Mouse (Mus musculus): ENCODE data around the gene Inka2. TPM values are rescaled to one million over a fixed set of nuclear protein-coding genes. Genes with fewer than 3 reads are reported as not detected.
A peak's percentile ranks its signal among the peaks of the same experiment; 100 is the strongest.

Gene Inka2
- total RNA-seq (2012; rRNA removed) = 5.2 and 5.5 TPM in 2 replicates

DNA sequence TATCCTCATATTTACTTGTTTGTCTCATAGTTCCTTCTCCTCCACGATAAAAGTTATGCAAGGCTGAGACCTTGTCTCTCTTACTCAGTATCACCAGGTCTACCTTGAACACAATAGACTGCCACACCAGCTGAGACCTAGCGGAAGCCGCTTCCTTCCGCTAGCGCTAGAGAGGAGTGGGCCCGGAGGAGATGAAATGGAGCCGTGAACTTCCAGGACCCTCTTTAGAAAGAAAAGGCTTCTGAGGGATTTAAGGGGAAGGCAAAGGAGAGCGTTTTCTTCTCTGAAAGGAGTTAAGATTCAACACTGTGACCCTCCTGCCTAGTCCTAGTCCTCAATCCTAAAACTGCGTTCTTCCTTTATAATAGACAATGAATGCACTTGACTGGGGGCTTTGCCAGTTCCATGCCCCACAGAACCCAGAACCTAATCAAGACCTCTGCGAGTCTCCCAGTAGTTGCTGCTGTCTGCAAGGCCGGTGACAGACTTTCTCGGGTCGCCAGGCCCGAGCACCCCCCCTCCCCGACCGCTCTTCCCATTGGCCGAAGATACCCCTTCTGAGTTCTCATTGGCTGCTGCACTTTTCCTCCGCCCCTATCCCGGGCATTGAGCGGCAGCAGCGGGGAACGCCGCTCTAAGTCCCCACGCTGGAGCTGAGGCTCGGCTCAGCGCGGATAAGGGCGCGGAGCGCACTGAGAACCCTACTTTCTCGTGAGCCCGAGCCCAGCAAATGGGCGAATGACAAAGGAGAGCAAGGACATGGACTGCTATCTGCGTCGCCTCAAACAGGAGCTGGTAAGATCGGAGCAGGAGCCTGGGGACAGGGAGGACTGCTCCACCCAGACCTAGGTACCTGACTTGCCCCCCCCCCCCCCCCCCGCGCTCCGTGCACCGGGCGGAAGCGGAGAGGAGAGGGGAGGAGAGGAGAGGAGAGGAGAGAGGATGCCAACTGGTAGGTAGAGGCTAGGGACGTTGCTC lies at the start of gene Inka2:
TSS of gene Inka2 (plus strand) at position 569 of the 978 bp plus-strand sequence.
- Histone ChIP-seq H3K27ac (ENCODE audit: insufficient read depth, low read depth, low read length, poor library complexity, severe bottlenecking) (no peak within 1 kb of the TSS), H3K4me1 (ENCODE audit: control insufficient read depth in 2 of 2, insufficient read depth in 2 of 2, low read length in 2 of 2, poor library complexity in 1 of 2) (no peaks in the 10 kb centered on the region), H3K4me3 (ENCODE audit: insufficient read depth in 1 of 2, low read depth in 1 of 2, low read length in 2 of 2, poor library complexity in 1 of 2, severe bottlenecking in 1 of 2) (peak within 1 kb of the TSS; percentile 77 to 81), H3K36me3 (ENCODE audit: control insufficient read depth, insufficient read depth, low read length, poor library complexity, severe bottlenecking) (no peaks in the 10 kb centered on the region; the same call in 1 of the 2 replicates), H3K9me3 (ENCODE audit: control insufficient read depth, insufficient read depth, low read depth, low read length) (no peaks in the 10 kb centered on the region), H3K9ac (ENCODE audit: insufficient read depth, low read depth, low read length, poor library complexity, severe bottlenecking) (peak within 1 kb of the TSS; percentile 78)
- in situ Hi-C loops (cut with MboI; ENCODE audit: low sequenced_read_pairs in 2 of 2, unreplicated experiment in 2 of 2) = no loop called here
- TF ChIP-seq CHD2 (IDR thresholded peaks at IDR 0.05; ENCODE audit: low read depth, low read length) = 0 out of 2 replicates have a peak, but pooled peaks have one; percentile 20
- no peak for TF ChIP-seq ZNF384 (IDR thresholded peaks at IDR 0.05; ENCODE audit: low read depth, low read length)
- DNase-seq (ENCODE audit: low read depth, low spot score) = peak; percentile 83

DNA sequence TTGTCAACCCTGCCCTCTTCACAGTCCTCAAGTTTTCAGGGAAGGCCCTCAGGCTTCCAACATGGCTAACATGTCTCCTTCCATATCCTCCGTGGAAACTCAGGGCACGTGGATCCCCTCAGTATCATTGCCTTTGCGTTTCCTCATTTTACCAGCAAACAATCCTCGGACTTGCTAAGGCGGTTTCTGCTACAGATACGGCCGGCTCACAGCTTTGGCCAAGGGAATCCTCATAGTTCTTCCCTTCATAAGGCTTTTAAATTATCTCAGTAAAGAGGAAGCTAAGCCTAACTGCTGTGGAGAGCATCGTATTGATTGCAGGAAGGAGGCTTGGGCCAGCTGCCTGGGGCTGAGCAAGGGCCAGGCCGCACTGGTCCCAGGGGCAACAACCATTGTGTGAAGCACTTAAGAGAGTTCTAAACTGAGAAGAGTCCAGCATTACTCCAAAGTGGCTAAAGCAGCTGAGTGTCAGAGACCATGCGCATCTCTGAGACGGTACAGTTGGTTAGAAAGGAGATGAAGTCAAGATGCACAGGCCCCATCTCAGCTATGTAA lies 49.3 kb upstream of the Inka2 start:
- in situ Hi-C loops (cut with MboI; ENCODE audit: low sequenced_read_pairs in 2 of 2, unreplicated experiment in 2 of 2) = no loop called here

DNA sequence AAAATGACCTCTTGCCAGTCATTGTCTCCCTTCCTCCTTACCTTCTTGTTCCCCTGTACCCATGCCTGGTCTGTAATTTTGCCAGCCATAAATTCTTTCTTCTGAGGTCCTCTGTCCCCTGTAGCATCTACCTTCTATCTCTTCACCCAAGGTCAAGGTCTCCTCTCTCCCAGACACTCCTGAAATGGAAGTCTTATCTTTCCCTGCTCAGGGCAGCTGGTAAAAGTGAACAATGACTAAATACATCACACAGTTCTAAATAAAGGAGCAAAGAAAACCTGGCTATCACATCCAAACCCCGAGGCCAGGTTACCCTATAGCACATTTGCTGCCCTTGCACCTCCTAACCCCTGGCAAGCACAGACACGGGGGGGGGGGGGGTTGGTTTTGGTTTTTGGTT lies 43.9 kb upstream of the Inka2 start:
- H3K27ac ChIP-seq (ENCODE audit: insufficient read depth, low read depth, low read length, poor library complexity, severe bottlenecking) = no peak overlapping the region
- H3K9ac ChIP-seq (ENCODE audit: insufficient read depth, low read depth, low read length, poor library complexity, severe bottlenecking) = no peak overlapping the region
- H3K36me3 ChIP-seq (ENCODE audit: control insufficient read depth, insufficient read depth, low read length, poor library complexity, severe bottlenecking) = no peaks in the 10 kb centered on the region
- no peak for DNase-seq (ENCODE audit: low read depth, low spot score)
- H3K4me3 ChIP-seq (ENCODE audit: insufficient read depth in 1 of 2, low read depth in 1 of 2, low read length in 2 of 2, poor library complexity in 1 of 2, severe bottlenecking in 1 of 2) = no peak overlapping the region
- in situ Hi-C loops (cut with MboI; ENCODE audit: low sequenced_read_pairs in 2 of 2, unreplicated experiment in 2 of 2) = no loop called here
- no peaks in the 10 kb centered on the region for H3K9me3 ChIP-seq (ENCODE audit: control insufficient read depth, insufficient read depth, low read depth, low read length)
- TF ChIP-seq ZC3H11A (IDR thresholded peaks at IDR 0.05; ENCODE audit: borderline replicate concordance, low read depth, low read length) (no peak), MAFK (IDR thresholded peaks at IDR 0.05; ENCODE audit: insufficient read depth, low read depth, low read length) (no peak), ZNF384 (IDR thresholded peaks at IDR 0.05; ENCODE audit: low read depth, low read length) (no peak), CHD2 (IDR thresholded peaks at IDR 0.05; ENCODE audit: low read depth, low read length) (no peak), HCFC1 (IDR thresholded peaks at IDR 0.05; ENCODE audit: borderline replicate concordance, insufficient read depth, low read length) (no peak)
- H3K4me1 ChIP-seq (ENCODE audit: control insufficient read depth in 2 of 2, insufficient read depth in 2 of 2, low read length in 2 of 2, poor library complexity in 1 of 2) = no peaks in the 10 kb centered on the region

More for the DNA sequence above, 49.3 kb upstream of the Inka2 start:
- Histone ChIP-seq H3K36me3 (ENCODE audit: control insufficient read depth, insufficient read depth, low read length, poor library complexity, severe bottlenecking) (no peaks in the 10 kb centered on the region), H3K9ac (ENCODE audit: insufficient read depth, low read depth, low read length, poor library complexity, severe bottlenecking) (no peak overlapping the region), H3K9me3 (ENCODE audit: control insufficient read depth, insufficient read depth, low read depth, low read length) (no peaks in the 10 kb centered on the region), H3K4me1 (ENCODE audit: control insufficient read depth in 2 of 2, insufficient read depth in 2 of 2, low read length in 2 of 2, poor library complexity in 1 of 2) (no peaks in the 10 kb centered on the region), H3K4me3 (ENCODE audit: insufficient read depth in 1 of 2, low read depth in 1 of 2, low read length in 2 of 2, poor library complexity in 1 of 2, severe bottlenecking in 1 of 2) (no peak overlapping the region), H3K27ac (ENCODE audit: insufficient read depth, low read depth, low read length, poor library complexity, severe bottlenecking) (no peak overlapping the region)
- DNase-seq (ENCODE audit: low read depth, low spot score) = no peak
- TF ChIP-seq HCFC1 (IDR thresholded peaks at IDR 0.05; ENCODE audit: borderline replicate concordance, insufficient read depth, low read length) (no peak), MAFK (IDR thresholded peaks at IDR 0.05; ENCODE audit: insufficient read depth, low read depth, low read length) (no peak), CHD2 (IDR thresholded peaks at IDR 0.05; ENCODE audit: low read depth, low read length) (no peak), ZC3H11A (IDR thresholded peaks at IDR 0.05; ENCODE audit: borderline replicate concordance, low read depth, low read length) (no peak), ZNF384 (IDR thresholded peaks at IDR 0.05; ENCODE audit: low read depth, low read length) (no peak)

DNA sequence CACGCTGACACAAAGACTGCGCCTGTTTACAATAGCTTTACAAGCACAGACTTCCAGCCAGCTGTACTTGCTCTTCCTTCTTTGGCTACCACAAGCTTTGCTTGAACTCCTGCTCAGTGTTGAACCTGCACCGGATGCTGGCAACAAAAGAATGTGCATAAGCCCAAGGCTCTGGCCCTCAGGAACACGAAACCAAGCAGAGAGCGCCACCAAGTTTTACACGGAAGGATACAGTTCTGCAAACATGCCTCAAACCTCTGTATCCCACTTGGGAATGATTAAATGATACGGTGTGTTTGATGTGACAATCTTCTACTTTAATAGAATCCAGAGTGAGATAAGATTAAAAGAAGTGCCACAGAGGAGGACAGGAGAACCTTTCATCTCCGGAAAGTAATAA lies 41.4 kb upstream of the Inka2 start:
- Histone ChIP-seq H3K36me3 (ENCODE audit: control insufficient read depth, insufficient read depth, low read length, poor library complexity, severe bottlenecking) (no peaks in the 10 kb centered on the region), H3K27ac (ENCODE audit: insufficient read depth, low read depth, low read length, poor library complexity, severe bottlenecking) (no peak overlapping the region), H3K9me3 (ENCODE audit: control insufficient read depth, insufficient read depth, low read depth, low read length) (no peaks in the 10 kb centered on the region), H3K9ac (ENCODE audit: insufficient read depth, low read depth, low read length, poor library complexity, severe bottlenecking) (no peak overlapping the region), H3K4me1 (ENCODE audit: control insufficient read depth in 2 of 2, insufficient read depth in 2 of 2, low read length in 2 of 2, poor library complexity in 1 of 2) (no peaks in the 10 kb centered on the region), H3K4me3 (ENCODE audit: insufficient read depth in 1 of 2, low read depth in 1 of 2, low read length in 2 of 2, poor library complexity in 1 of 2, severe bottlenecking in 1 of 2) (no peak overlapping the region)
- TF ChIP-seq HCFC1 (IDR thresholded peaks at IDR 0.05; ENCODE audit: borderline replicate concordance, insufficient read depth, low read length) (no peak), MAFK (IDR thresholded peaks at IDR 0.05; ENCODE audit: insufficient read depth, low read depth, low read length) (no peak), ZC3H11A (IDR thresholded peaks at IDR 0.05; ENCODE audit: borderline replicate concordance, low read depth, low read length) (no peak), CHD2 (IDR thresholded peaks at IDR 0.05; ENCODE audit: low read depth, low read length) (no peak), ZNF384 (IDR thresholded peaks at IDR 0.05; ENCODE audit: low read depth, low read length) (no peak)
- in situ Hi-C loops (cut with MboI; ENCODE audit: low sequenced_read_pairs in 2 of 2, unreplicated experiment in 2 of 2) = no loop called here
- no peak for DNase-seq (ENCODE audit: low read depth, low spot score)

Data from ES-E14 (cell line).